8 mouse cellular contexts compared by ENCODE assay signal in the genomic region with DNA sequence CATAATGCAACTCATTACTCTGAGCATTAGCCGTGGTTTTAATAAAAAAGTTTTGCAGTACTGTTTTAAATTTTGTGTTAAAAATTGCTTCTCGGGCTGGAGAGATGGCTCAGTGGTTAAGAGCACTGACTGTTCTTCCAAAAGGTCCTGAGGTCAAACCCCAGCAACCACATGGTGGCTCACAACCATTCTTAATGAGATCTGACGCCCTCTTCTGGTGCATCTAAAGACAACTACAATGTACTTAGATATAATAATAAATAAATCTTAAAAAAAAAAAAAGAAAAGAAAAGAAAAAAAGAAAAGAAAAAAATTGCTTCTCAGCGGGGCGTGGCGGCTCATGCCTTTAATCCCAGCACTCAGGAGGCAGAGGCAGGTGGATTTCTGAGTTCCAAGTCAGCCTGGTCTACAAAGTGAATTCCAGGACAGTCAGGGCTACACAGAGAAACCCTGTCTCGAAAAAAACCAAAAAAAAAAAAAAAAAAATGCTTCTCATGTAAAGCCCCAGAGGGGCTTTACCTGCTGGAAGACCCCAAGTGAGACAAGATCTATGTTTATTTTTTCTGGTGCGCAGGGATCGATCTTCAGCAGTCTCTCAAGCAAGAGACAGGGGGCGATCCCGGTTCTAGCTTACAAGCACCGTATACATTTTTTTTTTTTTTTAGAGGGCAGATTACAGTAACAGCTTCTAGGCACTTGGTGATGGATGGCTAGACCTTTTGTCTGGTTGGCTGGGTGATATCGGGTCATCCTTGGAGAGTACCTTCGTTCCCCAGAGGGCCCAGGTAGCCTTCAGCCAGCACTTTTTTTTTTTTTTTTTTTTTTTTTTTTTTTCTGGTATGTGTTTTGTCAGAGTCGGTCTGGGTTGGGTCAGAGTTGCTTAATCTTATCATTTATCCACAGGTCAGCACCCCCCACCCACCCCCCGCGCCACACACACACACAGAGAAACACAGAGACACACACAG. TPM values are rescaled to one million over a fixed set of nuclear protein-coding genes. Genes with fewer than 3 reads are reported as not detected.
DNase-seq lines count a peak whose midpoint lies in the region; ATAC-seq and TF ChIP-seq lines count a peak whose summit lies in the region.

No protein-coding gene starts in this region.

- peaks cover 9% of the 10 kb centered on the region; the same call in 1 of the 2 replicates for H3K27me3 ChIP-seq in E14TG2a.4 (ENCODE audit: insufficient read depth, low read length)

- DNase-seq in B cell, adult 2 months = peak; percentile 56 to 67
- DNase-seq in cerebellum, adult 9-11 months = peak; percentile 44
- peak; percentile 48 for DNase-seq in kidney, postnatal 10 days
- DNase-seq in lung, postnatal 4 days = peak; percentile 27 to 34
- DNase-seq in spleen, adult 12 weeks (ENCODE audit: low spot score) = peak; percentile 35
- DNase-seq in yolk sac, embryonic 10.5 days (ENCODE audit: low spot score) = no peak

- H3K36me3 ChIP-seq in E14TG2a.4 (ENCODE audit: insufficient read depth, low read length) = peaks cover 12% of the 10 kb centered on the region; the same call in 1 of the 2 replicates

- peaks cover 13% of the 10 kb centered on the region for H3K4me1 ChIP-seq in E14TG2a.4 (replicated peaks; ENCODE audit: low read depth, low read length)

- H3K9me3 ChIP-seq in E14TG2a.4 (ENCODE audit: low read length) = peaks cover 13% of the 10 kb centered on the region

- peak; percentile 21 for TF ChIP-seq CTCF in E14TG2a.4 (conservative IDR thresholded peaks at IDR 0.05; ENCODE audit: low read length)

- ATAC-seq in granulocyte monocyte progenitor cell, adult 5-6 weeks (replicated peaks; ENCODE audit: poor library complexity, severe bottlenecking) = peak; percentile 49

- peak overlapping the region; percentile 92 for H3K4me3 ChIP-seq in E14TG2a.4 (replicated peaks; ENCODE audit: low read length)

RNA-seq across cellular contexts. Expression of gene Zfp809, which starts 0.7 kb away (rescaled TPM):
- 50.6 and 54.9 TPM in 2 replicates for total RNA-seq in granulocyte monocyte progenitor cell, adult 5-6 weeks (2014; fragmentation: Nextera tagmentation)
- 20.4 and 27.2 TPM in 2 replicates for total RNA-seq in granulocyte monocyte progenitor cell, adult 5-6 weeks (2017)

RNA-seq across cellular contexts. Expression of gene Zfp599, which starts 34.9 kb away (rescaled TPM):
- 1.3 and 3.1 TPM in 2 replicates for total RNA-seq in granulocyte monocyte progenitor cell, adult 5-6 weeks (2014; fragmentation: Nextera tagmentation)
- 8.9 and 10.3 TPM in 2 replicates for total RNA-seq in granulocyte monocyte progenitor cell, adult 5-6 weeks (2017)

RNA-seq across cellular contexts. Expression of gene Zfp872, which starts 36.9 kb away (rescaled TPM):
- total RNA-seq in granulocyte monocyte progenitor cell, adult 5-6 weeks (2014; fragmentation: Nextera tagmentation) = not detected in 2 replicates
- total RNA-seq in granulocyte monocyte progenitor cell, adult 5-6 weeks (2017) = not detected in 2 replicates
